Mouse (Mus musculus) ZHBTc4 (cell line): ENCODE results near the gene Cfap97.
A peak's percentile ranks its signal among the peaks of the same experiment; 100 is the strongest.

Experiments
- DNase-seq: peaks from one replicate; pipeline ENCODE4 v3.0.0-alpha.2; 2011; ENCODE audit warnings: low read depth, low spot score

Cfap97 gene

DNA sequence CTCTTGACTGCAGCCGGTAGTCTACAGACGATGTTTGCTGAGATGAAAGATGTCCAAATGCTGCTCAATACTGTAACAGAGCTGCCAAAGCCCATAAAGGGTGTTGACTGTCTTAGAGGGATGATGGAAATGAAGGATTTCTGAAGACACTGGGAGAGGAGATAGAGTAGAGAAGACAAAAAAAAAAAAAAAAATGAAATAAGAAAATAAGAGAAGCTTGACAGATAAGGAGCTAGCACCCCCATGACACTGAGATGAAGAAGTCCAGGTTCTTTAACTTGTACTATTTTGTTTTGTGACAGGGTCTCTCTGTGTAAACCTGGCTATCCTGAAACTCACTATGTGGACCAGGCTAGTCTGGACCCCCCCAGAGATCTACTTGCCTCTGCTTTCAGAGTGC is 1.5 kb downstream of the Cfap97 start:
- no peak for DNase-seq

DNA sequence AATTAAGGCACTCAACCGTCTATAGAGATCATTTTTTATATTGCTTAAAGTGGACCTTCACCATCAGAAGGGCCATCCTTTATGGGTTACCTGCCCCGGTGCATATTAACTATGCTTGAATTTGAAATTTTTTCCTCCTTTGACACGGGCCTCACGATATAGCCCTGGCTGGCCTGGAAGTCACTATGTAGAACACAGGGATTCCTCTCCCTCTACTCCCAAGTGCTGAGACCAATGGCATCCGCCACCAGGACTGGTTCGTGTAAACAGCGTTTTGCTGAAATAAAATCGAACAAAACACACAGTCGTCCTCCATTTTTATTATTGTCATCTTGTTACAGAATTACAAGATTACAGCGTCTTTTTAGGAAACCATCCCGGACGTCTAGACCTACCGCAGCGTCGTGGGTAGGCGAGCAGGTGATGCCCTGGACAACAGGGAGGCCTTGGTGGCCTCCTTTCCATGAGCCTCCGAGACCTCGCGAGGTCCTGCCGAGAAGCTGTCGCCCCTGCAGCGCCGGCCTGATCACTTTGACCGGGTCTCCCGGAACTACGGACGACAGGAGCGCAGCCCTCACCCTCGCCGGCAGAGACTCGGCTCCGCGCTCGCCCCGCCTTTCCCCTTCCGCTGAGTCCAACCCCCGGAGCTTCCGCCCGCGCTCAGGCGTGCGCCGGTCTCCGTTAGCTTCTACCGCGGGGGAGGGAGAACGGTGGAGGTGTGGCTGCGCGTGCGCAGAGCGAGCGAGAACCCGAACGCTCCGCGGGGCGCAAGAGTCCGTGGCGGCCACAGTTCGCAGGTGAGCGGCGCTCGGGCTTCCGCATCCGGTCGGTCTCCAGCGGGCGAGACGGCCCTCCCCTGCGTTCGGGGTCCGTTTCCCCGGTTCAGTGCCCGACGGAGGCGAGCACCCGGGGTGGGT is 11.6 kb downstream of the Cfap97 start:
- peak; percentile 96 for DNase-seq

DNA sequence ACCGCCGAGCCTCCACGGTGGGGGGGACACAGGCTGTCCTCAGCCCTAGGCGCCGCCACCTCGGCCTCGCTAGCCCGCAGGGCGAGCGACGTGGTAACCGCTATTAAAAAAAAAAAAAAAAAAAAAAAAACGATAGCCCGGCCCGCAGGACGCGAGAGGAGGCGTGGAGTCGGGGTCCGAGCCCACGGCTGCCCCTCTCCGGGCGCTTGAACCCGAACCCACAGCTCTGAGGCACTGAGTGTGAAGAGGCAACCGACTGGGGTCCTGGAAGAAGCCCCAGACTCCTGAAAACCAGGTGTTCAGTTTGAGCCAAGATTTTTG is 12.3 kb downstream of the Cfap97 start:
- DNase-seq: no peak

DNA sequence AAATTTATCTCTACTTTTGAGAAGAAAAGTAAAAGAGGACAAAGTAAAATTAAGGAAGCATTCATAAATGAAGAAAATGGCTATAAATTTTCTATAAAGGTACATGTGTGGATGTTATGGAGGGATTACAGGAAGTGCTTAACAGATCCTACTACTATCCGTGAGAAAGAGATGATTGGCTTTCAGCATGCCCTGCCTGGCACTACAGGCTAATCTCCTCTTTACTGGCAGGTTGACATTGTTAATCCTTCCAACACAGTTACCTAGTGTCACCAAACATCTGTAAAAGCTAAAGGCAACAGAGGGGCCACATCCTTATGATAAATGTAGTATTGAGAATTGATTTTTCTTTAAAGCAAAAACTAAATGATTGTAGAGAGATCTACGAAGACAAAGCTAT is 22.1 kb downstream of the Cfap97 start:
- DNase-seq: no peak

DNA sequence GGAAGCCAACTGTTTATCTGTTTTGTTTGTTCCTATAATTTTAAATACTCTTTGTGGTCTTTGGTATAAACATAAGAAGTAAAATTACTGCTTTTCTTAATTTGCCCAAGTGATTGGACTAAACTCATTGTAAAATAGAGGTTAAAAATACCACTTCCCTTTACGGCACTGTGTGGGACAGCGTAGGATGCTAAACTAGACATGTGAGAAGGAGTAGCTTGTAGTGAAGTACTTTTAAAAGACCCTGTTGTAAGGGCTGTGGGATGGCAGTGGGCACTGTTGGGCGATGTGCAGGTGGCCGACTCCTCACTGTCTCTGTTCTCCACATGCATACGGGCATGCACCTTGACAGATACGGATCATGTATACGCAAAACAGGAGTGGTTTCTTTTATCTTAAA is 28.6 kb downstream of the Cfap97 start:
- DNase-seq: no peak

DNA sequence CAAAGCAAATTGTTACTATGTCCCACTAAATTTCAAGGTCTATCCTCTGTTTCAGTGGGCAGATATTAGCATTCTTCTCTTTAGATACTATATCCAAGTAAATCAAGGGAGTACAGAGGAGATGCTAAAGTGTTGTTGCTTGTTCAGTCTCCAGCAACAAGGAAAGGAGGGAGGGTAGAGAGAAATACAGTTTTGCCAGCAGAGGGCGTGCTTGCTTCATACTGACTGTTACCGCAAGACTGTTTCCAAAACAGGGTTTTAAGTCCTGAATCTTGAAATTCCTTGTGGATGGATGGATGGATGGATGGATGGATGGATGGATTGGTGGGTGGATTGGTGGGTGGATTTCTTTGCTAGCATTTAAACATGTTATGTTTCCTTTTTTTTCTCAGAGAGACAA is 33.8 kb downstream of the Cfap97 start:
- peak; percentile 73 for DNase-seq

DNA sequence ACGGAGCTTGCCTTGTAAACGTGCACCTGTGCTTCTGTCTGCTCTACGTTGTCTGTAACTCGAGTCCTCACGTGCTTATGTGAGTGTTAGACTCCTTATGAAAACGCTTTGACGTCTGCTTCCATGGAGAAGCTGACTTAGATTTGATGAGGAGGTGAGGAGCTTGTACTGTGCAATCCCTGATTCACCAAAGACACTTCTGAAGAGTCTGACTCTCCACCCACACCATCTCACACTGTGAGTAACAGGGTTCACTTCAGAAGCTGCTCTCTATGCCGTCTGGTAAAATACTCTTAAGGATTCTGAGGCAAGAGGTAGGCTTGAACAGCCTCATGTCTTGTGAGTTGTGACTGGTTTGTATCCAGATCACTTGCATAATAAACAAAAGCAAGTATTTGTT is 41.5 kb downstream of the Cfap97 start:
- no peak for DNase-seq

DNA sequence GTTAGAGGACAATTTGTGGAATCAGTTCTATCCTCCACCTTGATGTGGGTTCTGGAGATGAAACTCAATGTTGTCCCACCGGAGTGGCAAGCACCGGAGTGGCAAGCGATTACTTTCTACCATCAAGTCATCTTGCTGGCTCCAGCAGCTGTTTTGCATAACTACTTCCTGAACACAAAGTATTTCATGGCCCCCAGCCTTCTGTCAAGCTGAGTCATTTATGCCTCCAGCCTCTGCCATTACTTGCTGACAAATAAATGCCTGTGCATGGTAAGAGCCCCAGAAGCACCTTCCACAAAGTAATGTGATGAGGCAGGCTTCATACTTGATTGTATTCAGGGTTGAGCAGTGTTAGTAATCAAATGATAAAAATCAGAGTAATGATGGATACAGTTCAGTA is 45.3 kb downstream of the Cfap97 start:
- DNase-seq: no peak

DNA sequence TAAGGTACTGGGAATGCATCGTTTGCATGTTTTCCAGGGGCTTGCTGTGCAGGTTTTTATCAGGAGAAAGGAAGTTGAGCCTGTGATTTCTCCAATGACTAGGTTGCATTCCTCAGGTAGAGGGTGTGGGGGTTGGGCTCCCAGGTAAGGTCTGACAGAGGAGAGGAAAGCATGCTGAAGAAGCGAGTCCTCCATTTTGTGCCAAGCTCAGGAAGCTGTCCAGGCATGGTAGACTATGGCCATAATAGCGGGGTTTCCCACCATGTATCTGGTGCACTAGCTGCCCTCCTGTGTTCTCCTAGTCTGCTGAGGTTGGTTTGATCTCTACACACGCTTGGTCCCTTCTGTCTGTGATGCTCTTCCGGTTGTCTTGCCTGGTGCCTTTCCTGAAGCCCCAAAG is 46.1 kb downstream of the Cfap97 start:
- no peak for DNase-seq

DNA sequence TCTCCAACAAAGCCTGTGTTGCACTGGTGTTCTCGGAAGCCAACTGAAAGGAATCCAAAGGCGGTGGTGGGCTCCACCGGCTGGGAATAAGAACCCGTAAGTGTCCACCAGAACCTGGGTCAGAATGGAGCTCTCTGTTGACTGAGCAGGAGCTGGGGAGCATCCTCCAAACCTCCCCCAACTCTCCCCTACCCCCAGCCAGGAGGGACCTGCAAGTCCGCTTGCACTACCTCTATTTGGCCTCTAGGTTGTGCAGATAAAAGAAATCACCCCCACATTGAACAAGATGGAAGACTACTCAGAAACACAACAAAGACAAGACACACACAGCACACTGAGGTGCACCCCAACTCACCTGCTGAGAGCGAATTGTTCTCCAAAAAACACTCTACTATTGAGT is 50.8 kb downstream of the Cfap97 start:
- peak; percentile 46 for DNase-seq

DNA sequence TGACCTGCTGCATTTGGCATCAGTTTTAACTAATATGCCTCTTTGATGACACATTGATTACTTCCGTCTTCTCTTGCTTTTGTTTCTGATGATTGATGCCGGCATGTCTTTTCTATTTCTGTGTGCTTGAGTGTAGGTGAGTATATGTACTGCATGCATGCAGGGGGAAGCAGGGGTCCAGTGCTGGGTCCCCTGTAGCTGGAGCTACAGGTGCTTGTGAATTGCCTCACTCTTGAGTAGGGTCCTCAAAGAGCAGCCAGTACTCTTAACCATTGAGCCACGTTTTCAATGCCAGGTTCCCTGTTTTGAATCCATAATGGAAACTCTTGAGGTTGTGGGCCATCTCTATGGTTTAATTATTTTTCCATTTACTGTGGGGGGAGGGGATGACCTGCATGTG is 52.7 kb downstream of the Cfap97 start:
- DNase-seq: no peak

DNA sequence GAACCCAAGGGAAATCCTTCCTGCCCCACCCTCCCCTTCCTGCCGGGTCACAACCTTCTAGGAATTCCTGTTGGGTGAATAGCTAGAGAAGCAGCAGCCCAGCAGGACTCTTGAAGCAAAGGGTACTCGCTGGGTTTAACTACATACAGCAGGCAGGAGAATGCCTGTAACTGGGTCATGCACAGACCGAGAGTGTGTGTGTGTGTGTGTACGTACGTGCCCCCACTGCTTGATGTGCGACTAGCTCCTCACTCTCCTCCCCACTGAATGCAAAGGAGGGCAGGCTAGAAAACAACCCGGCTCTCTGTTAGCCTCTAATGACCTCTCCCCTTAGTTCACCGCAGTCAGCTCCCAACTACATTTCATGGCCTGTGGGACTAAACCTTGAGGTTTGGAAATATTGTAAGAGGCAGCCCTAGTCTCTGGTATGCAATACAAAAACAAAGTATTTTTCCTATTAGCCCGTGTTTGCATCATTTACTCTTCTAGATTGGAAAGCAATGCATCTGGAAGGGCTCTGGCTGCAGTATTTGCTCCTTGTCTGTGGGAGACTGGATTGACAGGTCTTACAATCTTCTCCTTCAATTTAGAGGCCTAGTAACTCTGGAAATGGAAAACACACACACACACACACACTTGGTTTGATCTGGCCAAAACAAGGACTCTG is 53.5 kb downstream of the Cfap97 start:
- peak; percentile 41 for DNase-seq

DNA sequence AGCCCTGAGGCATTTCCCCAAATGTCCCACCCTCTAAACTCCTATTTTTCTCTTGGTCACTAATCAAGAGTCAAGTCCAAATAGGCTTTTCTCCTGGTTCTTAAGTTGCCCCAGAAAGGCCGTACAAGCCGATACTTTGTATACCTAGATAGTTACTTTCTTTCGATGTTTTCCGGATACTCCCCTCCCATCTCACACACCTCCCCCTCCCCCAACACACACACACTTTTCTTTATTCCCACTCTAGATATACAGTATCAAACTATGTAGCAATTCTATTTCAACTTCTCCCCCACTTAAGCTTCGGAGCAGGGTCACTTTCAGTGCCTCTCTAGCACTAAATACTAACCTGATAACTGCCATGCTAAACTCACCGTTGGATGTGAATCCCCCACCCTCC is 54.5 kb downstream of the Cfap97 start:
- DNase-seq: no peak

DNA sequence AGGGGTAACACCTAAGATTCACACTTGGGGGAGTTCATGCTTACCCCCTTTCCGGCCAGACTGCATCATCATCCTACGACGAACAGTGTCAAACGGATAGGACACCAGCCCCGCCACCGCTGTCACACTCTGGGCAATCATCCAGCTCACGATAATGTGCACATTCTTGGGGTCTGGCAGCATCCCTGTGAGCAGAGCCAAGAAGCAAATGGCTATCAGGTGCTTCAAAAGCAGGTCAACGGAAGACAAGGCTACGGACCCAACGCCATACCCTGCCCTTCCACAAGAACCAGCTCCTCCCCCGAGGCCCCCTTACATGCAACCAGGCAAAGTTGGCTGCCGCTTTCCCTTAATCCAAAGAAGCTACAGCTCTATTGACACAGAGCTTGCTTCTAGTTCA is 56.8 kb downstream of the Cfap97 start:
- DNase-seq: no peak

DNA sequence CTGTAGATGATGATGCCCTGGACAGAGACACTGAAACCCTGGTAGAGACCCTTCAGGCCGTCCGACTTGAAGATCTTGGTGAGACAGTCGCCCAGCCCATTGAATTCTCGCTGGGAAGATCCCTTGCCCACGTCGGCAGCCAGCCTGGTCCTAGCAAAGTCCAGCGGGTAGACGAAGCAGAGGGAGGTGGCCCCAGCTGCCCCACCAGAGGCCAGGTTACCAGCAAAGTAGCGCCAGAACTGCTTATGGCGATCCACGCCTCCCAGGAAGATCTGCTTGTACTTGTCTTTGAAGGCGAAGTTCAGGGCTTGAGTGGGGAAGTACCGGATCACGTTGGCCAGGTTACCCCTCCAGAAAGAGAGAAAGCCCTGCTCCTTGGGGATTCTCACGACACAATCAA is 57.5 kb downstream of the Cfap97 start:
- no peak for DNase-seq

DNA sequence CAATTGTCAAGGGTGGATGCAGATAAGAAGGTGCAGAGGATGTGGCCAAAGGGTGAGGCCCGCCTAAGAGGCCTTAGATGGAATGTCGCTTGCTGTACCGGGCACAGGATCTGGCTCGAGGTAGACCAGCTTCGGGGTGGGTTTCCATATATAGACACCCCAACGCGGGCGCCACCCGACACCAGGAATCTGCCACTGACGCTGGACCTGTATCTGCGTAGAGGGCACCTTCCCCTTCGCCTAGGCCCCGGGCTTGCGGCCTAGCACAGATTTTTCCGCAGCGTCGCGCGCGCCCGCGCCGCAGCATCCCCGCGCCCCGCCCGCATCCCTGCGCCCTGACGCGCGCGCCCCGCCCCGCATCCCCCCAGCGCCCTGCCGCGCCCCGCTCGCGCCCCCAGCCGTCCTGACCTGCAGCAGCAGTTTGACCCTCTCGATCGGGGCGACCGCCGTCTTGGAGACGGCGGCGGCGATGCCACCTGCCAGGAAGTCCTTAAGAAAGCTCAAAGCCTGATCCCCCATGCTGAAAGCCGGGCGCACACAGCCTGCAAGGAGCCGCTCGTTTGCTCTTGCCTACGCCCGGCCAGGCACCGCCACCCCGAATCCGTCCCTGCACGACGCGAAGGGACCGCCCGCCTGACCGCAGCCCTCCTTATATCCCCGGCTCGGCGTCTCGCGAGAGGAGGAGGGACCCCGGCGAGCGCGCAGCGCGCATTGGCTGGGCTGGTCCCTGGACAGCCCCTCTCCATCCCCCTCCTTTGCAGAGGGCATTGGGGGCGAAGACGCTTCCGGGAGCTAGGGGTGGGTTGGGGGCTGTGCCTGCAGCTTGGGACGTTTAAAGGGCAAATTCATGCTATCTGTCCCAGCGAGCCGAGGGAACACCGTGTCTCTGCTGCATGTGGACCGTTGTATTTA is 59.1 kb downstream of the Cfap97 start, which contains the start of gene Slc25a4:
Slc25a4 (minus strand) TSS at position 881 of the 912 bp plus-strand sequence.
- DNase-seq: peak; percentile 94

DNA sequence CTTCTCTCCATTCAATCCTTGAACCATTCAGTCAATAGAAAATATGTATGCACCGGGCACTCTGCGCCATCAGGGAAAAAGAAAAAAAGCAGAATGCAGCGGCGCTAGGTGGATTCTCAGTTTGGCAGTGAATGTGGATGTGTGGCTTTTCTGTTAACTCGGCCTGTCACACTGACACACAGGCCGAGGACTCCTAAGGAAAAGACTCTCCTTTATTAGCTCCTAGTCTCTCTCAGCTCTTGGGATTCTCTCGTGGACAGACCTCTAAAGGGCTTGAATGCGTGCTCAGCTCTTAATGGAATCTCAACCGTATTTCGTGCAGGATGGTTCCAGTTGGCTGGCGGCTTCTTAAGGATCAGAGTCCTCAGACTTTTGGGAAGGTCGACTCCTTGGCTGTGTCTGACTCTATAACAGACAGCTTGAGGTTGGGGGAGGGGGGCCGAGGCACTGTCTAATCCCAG is 60.1 kb downstream of the Cfap97 start:
- DNase-seq: peak; percentile 30

DNA sequence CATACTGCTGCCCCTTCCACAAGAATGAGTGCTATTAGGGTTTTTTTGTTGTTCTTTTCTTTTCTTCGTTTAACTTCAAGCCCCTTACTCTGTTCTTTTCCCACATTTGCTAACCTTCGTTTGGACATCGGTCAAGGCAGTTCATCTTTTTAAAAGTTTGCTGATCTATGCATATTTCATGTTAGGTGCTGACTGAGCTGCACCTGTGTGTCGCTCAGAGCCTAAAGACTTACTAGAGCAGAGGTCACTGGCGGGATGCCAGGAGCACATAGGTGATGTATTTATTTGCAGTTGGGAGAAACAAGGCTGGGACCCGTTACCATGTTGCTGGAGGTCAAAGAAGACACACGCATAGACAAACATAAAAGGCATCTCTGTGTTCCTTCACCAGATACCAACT is 60.6 kb downstream of the Cfap97 start:
- DNase-seq: no peak

DNA sequence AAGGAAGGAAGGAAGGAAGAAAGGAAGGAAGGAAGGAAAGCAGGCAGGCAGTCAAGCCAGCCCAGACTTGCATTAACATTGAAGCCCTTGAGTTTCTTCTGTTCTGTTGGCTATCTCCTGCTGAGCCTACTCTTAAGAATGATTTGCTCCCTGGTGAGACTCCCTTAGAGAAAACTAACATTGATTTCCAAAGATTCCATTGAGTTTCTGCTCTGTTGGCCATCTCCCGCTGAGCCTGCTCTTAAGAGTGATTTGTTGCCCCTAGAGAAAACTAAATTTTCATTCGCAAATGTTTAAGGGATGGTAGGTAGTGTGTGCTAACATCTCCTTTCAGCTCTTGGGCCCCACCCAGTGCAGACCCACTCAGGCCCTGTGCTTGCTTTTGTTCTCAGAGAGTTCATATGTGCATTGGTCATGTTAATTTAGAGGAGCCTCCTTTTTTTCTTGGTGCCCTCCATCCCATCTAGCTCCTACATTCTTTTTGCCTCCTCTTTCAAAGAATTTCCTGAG is 62.5 kb downstream of the Cfap97 start:
- DNase-seq: peak; percentile 94

DNA sequence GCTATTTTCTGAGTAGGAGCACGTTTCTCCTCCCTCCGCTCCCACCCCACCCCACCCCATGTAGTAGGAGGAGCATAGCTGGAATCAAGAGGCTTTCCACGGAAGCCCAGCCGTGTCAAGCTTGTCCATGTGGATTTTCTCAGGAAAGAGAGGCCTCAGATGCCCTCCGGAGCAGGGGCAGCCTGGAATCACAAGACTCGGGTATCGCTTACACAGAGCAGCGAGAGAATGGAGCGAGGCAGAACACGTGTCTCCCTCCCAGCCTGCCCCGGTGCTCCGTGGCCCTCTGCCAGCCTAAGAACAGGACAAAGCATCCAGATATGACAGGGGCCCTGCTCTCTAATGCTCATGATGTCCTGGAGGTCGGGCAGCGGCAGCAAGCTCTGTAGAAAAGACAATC is 65.3 kb downstream of the Cfap97 start:
- DNase-seq: no peak

DNA sequence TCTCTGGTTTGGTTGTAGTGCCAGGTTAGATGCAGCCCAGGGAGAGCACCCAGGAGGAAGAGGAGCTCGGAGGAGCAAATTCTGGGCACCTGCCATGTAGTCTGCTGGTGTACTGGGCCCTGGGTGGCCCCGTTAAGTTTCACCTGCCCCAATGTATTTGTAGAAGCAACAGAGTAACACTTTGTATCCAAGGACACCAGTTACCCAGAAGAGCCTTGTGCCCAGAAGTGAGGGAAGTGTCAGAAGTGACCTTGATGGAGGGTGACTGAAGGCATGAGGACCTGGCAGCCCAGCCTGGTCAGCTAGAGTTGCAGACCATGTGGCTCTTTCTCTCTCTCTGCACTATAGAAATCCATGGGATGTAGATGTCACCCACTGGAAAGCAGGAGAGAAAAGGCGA is 69.0 kb downstream of the Cfap97 start:
- DNase-seq: no peak

DNA sequence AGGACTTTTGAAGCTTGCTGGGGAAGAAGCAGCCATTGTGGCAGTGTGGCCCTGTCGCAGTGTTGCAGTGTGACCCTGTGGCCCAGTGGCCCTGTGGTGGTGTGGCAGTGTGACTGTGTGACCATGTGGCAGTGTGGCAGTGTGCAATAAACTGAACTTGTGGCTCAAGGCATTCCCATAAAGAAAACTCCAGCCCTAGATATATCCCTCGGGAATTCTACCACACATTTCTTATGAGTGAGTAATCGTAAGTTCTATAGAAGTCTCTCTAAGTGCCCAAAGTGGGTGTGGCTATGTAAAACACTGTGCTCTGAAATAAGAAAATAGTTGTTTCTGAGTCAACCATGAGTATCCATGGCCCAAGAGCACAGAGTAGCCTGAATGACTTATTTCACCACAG is 73.9 kb downstream of the Cfap97 start:
- DNase-seq: no peak
